Mouse (Mus musculus) mature B cell (primary cell): ENCODE data around the gene Mrpl52.

ENCODE experiments used
- in situ Hi-C: fragments of 300-500 bp; cut with MboI; formaldehyde crosslinking; loops from 2 replicates; pipeline ENCODE4 v1.14.3; 2019

Gene Mrpl52

DNA sequence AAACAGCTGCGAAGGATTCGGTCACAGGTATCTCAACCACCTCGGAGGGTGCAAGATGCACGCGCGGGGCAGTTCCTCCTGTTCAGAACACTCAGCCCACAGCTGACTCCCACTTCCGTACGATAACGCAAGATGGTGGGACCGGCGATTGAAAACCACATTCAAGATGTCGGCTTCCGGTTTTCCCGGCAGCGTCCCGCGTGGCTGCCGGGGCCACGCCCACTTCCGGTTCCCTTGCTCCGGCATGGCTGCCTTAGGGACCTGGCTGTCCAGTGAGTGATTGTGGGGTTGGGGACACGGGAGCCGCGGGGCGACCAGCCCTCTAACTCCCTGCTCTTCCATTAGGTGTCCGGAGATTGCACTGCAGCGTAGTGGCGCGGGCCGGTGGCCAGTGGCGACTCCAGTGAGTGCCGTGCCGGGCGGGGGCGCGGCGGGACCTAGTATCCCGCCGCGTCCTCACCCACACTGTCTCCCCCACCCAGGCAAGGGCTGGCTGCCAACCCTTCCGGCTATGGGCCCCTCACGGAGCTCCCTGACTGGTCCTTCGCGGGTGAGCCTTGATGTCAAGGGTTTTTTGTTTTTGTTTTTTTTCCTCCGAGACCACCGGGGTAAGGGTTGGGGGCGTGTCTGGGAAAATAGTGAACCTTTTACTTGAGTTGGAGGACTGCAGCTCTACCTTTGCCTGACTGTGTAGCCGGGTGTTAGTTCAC is at the start of gene Mrpl52:
Gene Mrpl52, plus strand, starts transcription at position 221 of the 710 bp plus-strand sequence.
- in situ Hi-C loops: loop anchor here (25.0 kb wide), 1 partner anchor 190 kb away; no protein-coding TSS in a partner anchor

DNA sequence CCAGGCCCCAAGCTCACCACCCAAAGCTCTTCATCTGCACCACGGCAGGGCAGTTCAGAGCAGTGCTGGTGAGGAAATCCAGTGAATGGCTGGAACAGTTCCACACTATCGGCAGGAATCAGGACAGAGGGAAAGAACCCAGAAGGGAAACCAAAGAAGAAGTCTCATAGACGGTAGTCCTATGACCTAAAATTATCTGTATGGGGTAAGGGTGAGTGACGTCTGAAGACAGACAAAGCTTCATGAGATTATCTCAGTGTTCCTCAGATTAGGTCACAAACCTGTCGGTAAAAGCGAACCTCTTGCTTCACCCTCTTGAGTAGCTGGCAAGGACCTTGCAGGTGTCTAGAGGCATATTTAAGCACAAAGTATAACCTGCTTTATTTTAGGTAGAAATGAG is 49.5 kb upstream of the Mrpl52 start:
- in situ Hi-C loops: no loop called here

DNA sequence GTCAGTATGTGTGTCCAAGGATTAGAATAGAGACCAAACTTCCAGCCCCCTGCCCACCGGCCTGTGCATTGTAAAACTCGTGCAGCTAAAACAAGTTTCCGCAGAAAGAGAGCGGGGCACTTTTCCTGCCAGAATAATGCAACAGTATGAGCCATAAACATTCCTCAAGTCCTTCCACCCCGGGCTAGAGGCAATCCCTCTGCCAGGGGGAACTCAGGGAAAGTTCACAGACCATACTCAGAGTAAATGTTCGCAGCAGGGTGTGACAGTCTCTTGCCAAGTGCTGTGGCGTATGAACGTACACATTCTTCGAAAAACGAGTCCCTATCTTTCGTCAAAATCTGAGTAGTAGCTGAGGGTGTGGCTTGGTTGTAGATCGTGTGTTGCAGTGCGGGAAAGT is 47.1 kb upstream of the Mrpl52 start:
- in situ Hi-C loops: no loop called here

DNA sequence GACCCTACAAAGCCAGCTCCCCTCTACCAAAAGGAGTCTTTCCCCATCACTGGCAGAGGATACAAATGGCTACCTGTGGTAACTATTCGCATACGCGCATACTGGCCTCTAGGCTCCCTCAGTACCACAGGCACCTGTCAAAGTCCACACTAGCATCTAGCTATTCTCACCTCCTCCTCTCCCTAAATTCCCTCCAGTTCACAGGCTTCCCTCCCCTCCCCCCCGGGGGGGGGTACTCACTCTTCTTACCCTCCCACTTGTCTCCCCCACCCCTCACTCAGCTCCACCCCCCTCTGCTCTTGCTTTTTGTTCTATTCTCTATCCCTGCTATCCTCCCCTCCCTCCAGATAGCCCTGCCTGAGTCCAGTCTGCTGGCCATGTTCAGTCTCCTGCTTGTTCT is 46.1 kb upstream of the Mrpl52 start:
- in situ Hi-C loops: no loop called here

DNA sequence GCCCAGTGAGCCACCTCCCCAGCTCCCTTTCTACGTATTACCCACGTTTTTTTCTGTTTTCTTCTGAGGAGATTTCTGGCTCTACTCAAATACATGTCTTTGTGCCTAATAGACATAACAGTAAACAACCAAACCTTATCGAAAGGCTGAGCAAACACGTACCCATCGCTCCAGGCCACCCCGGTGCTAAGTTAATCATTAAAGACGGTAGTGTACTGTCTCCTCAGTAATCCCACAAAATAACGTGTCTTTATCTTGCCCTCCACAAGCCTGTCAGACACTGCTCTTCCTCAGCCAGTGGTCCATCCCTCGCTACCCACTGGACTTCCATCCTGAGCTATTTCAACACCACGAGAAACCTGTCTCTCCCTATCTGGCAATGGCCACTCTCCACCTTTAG is 44.9 kb upstream of the Mrpl52 start:
- in situ Hi-C loops: no loop called here

DNA sequence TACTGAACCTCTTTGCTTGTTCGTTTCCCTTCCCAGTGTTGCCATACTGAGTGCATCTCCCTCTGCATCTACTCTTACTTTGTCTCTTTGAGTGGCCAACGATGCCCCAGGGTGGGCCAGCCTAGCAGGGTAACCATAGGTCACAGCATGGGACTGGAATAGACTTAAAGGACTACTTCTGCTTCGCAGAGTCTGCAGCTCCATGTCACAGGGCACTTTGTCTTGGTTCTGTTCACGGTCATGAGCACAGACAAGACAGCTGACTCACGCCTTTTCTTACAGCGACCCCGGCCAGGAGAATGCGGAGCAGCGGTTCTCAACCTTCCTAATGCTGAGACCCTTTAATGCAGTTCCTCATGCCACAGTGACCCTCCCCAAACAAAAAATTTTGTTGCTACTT is 44.1 kb upstream of the Mrpl52 start:
- in situ Hi-C loops: no loop called here

DNA sequence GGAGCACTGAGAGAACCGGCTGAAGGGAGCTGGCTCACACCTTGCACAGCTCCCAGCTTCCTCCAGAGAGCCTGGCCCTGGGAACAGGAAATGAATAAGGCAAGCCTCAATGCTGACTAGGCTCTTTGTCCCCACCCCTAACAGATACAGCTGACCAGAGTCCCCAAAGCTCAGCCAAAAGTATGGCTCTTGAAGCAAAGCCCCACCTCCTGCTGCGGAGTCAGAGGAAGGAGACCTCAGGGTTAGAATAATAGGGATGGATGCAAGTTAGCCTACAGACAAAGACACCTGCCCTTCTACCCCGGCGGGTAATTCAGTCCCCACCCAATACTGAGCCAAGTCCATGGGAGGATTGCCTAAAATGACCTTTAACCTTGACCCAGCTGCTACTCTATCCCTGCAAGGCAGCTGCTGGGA is 43.3 kb upstream of the Mrpl52 start:
- in situ Hi-C loops: no loop called here

DNA sequence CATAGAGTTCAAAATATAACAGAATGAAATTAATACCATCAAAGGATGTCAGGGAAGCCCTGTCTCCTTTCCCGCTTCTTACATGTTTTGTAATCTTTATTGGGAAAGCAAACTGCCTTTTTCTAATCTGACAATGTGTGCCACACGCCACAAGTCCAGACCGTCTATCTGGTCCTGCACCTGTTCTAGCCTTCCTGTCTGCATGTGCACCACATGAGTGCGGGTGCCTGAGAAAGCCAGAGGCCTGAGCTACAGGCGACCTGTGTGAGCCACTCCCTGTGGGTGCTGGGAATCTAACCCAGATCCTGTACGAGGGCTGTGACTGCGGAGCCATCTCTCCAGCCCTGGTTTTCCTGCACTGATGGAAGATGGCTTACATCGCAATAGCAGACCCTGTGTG is 42.3 kb upstream of the Mrpl52 start:
- in situ Hi-C loops: no loop called here

DNA sequence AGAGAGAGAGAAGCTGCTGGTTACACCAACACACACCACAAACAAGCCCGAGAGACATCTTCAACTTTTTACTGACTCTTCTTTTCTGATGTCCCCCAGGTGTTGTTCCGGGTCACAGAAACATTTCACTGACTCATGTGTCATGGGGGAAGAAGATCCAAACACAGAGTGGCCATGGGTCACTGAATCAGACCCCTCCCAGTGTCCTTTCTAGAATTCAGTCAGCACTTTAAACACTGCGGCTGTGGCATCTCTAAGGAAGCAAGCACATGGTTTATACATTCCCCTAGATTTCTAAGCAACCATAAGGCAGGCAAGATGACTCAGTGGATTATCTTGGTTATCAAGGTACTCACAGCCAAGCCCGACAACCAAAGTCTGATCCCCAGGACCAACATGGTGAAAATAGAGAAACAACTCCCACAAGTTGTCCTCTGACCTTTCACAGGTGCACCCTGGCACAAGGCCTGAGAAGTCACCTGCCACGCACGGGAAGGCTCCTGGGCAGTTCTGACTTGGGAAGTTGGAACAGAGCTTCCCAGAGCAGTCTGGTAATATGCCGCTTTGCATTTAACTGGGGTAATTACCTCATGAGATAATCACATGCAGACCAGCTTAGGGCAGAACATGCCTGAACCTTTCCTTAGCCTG is 40.6 kb upstream of the Mrpl52 start:
- in situ Hi-C loops: no loop called here

DNA sequence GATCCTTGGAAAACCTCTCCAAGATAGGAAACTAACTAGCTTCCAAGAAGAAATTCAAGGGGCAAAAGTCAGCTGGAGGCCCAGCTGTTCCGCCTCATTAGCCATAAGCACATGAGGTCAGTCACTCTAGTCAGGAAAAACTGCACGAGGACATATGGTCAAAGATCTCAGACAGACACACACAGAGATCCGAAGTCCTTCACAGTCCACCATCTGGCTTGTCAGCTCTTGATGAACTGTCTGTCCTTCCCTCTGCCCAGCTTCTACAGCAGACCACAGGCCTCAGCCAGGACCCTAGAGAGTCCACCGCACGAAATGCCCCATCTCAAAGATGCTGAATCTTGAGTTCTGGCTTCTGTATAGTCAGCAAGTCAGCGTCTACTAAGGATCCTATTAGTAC is 39.2 kb upstream of the Mrpl52 start:
- in situ Hi-C loops: no loop called here

DNA sequence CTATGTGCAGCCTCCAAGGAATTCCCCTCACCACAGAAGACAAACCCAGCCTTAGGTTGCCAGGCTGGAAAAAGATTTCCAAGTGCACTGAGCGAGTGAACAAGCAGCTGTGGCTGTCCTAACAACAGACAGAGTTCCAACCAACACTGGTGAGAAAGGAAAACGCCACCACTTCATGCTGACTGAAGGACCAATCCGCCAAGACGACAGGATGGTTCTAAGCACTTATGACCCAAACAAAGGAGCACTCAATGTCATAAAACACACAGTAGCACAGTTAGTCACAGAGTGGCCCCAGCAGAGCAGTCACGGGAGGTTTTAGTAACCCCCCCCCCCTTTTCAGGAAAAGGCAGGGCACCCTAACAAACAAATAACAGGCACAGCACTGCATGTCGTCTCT is 35.9 kb upstream of the Mrpl52 start:
- in situ Hi-C loops: no loop called here

DNA sequence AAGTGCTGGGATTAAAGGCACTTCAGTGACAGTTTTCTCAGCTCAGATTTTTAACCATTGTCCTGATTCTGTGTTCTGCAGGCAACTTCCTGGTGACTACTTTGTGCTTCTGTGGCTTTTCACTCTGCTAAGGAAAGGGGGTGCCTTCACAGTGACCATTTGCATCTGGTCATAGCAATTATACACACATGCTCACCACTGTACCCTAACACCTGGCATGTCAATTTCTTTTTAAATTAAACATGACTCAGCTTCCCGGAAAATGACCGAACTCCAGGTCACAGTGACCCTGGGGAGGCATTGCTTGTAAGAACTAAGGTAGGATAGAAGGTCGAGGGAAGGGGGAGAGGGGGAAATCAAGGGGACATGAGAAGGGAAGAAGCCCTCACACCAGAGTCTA is 32.9 kb upstream of the Mrpl52 start:
- in situ Hi-C loops: no loop called here

DNA sequence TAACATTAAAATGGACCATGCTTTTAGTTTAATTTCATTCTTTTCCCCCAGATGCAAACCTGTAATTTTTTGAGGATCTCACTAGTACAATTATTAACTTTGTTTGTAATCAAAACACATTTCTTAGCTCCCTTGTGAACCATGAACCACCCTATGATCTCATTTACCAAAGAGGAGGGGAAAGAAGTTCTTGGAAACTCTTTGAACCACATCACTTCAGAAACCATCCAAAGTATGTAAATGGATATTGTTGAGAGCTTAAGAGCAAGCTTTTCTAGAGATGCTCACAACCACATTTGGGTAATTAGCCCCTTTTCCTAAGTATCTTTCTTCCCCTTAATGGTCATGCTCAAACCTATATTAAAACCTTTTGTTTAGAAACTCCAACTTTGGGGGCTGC is 32.4 kb upstream of the Mrpl52 start:
- in situ Hi-C loops: no loop called here

DNA sequence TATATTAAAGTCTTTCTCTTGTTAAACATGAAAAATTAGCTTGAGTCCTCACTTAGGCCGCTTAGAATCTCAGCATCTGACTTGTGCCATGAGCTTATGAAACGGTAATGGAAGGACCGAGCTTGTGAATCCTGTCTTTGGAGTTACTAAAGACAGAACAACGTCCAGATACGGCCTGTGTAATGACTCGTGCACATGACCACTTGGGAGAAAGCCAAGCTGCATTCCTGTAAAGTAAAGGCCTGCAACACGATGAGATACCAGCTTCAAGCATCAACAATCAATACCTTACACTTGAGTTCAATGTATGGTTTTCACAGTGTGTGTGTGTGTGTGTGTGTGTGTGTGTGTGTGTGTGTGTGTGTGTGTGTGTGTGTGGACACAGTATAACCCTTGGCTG is 30.0 kb upstream of the Mrpl52 start:
- in situ Hi-C loops: no loop called here

DNA sequence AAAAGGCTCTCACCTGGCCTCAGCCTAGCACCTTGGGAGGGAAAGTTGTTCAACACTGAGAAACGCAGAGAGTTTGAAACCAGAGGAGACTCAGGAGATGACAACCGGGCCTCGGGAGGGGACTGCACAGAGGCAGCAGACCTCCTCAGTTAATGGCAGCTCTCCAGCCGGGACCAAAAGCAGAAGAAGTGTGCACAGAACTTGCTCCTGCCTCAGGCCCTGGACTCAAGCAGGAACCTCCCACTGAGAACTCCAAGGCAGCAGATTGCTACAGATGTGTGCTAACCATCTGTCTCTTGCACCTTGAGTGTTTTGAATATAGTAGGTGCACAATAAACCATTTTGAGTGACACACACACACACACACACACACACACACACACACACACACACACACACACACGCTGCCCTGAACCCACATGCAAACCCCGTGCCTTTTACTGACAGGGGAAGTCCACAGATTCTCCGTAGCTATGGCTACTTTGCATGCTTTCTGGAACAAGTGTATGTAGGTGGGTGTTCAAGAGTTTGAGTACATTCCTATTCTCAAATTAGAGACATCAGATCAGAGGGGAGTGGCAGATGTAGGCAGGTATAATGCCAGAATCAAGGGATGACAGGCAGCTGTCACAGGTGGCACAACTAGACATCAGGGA is 28.7 kb upstream of the Mrpl52 start:
- in situ Hi-C loops: no loop called here

DNA sequence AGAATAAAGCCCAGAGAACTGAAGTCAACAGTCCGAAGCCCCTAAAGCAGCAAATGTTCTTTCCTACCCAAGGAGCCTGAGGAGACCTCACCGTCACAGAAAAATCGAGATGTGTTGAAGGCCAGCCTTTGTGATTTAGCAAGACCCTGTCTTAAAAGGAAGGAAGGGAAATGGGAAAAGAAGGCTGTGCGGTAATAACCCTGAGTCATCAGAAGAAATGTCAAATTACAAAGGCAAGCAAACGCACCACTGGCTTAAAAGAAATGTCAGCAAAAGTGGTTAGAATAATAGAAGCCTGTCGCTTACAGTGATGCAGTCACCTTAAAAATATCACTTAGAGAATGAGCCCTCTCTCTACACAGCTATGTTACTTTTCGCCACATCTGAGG is 28.2 kb upstream of the Mrpl52 start:
- in situ Hi-C loops: no loop called here

DNA sequence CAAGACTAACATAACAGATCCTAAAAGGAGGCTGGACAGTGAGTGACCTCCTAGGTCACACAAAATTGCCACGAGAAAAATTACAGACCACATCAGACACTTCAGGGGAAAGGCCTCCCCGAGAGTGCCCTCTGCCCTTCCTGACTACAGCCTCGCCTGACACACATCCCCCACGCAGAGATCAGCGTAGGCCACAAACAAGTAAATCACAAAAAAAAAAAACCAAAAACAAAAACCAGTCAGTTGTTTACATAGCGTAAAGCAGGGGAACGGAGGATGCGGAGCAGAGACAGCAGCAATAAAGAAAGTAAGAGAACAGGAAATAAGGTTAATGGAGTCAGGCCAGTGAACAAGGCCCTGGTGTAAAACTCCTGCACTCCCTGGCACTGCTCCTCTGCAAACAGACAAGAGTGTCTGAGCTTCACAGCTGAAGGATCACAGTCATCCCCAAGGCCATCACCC is 27.8 kb upstream of the Mrpl52 start:
- in situ Hi-C loops: no loop called here

DNA sequence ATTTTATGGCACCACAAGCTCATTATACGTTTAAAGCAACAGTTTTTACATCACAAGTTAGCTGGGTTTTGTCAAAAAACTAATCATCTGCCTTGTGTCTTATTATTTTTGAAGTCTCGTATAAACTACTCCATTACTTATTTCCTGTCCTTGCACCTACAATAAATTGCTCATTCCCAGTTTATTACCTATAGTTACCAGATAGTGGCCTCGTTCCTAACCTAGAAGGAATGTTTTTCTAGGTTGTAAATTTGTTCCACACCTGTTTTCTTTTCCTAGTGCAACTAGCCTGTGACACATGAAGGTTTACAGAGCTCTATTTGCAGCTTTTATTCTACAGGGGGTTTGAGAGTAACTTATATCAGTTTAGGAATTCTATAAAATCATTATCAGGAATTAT is 25.0 kb upstream of the Mrpl52 start:
- in situ Hi-C loops: no loop called here

DNA sequence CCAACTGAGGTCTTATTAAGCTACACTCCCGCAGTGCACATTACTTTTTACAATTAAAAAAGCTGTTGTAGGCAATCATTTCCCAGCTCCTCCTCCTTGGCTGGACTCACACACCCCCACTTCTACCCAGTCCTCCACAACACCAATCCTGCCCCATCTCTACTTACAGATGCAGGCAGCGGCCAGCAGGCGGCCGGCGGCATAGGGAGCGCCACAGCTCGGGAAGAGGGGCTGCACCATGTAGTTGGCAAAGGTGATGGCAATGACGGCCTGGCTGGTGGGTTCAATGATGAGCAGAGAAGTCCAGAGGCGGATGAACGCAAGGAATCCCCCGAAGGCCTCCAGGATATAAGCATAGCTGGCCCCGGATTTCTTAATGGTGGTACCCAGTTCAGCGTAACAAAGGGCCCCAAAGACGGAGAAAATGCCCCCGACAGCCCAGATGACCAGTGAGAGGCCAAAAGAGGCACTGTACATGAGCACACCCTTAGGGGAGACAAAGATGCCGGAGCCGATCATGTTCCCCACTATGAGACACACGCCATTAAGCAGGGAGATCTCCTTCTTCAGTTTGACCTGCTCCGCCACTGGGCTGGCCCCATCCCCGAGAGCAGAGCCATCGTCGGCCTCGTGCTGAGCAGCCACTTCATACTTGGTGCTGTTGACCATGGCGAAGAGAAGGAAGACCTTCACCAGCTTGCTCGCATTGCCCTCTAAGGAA is 18.2 kb upstream of the Mrpl52 start:
- in situ Hi-C loops: no loop called here

DNA sequence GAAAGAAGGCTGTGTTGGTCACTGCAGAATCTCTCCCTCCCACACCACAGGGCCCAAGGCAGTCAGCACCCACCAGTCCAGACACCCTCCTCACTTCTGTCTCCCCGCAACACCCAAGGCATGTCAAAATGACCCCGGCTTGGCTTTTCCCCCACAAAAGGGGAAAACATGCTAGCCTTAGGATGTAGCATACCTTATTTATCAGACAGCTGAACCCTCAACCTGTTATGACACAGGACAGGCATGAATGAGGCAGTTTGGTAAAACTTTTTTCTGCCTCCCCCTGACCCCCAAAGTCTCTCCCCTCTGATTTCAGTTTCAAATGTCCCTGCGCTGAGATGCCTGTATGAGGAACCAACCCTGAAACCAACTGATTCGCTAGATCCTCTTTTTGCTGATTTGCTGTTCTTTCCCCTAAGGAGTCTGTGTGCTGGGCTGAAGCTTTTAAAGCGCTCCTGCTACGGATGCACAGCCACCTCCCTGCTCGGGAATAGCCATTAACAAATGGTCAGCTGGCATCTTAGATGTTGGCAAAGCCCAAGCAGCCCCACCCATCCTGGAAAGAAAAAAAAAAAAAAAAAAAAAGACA is 17.6 kb upstream of the Mrpl52 start:
- in situ Hi-C loops: no loop called here

DNA sequence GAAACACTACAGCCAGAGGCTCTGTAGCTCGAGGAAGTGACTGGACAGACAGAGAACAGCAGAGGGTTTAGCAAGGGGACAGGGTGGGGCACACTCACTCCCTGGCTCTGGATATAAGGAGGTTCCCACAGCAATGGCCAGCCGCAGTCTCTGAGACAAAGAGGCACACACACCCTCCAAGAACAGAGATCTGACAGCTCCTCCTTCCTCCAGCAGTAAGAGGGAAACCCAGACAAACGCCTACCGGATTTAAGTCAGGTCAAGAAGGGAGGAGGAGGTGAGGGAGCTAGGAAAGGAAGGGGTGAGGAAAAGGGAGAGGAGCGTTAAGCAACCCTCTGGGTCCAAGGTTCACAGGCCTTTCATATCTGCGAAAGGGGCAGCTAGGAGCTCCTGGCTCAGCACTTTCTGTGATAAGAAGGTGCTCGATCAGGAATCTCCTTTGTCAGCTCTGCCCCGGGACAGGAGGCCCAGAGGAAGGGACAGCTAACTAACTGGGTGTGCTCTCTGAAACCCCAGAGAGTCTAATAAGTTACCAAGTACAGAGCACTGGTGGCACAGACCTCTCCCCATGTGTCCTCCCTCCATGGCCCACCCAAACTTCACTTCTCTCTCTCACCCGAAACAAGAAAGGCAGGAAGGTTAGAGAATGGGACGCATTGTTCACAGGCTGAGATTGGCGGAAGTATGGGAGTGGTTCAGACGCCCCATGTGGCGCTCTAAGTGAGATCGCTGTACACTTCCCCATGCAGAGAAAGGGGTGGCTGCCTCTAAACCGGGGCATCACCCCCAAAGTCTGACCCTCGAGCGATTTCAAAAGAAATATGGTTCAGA is 16.5 kb upstream of the Mrpl52 start:
- in situ Hi-C loops: no loop called here
